Comparison of ENCODE assay signal across 9 mouse cellular contexts in genomic region chr3:153277389-153277999, GRCm38 (mm10).
DNase-seq lines count a peak whose midpoint lies in the region; ATAC-seq and TF ChIP-seq lines count a peak whose summit lies in the region.
"Had no signal": no experiment of that assay in that cellular context is flagged by ENCODE, and none has a peak within 500 bp of the region (broad histone marks: within the 10 kb centered on the region; RNA-seq: fewer than 3 reads in every experiment).

No protein-coding gene starts in this region.

- H3K9ac ChIP-seq in lung, embryonic 14.5 days, result no peak overlapping the region
- peak overlapping the region; percentile 40 for H3K9ac ChIP-seq in hindbrain, embryonic 14.5 days
- no peak overlapping the region for H3K9ac ChIP-seq in liver, embryonic 12.5 days
- H3K9ac ChIP-seq: liver, embryonic 13.5 days had no signal

- no peaks in the 10 kb centered on the region for H3K27me3 ChIP-seq in lung, embryonic 14.5 days (ENCODE audit: insufficient read depth, low read length)
- H3K27me3 ChIP-seq in hindbrain, embryonic 14.5 days (ENCODE audit: control insufficient read depth, insufficient read depth, low read length), result no peaks in the 10 kb centered on the region
- H3K27me3 ChIP-seq in liver, embryonic 12.5 days (replicated peaks), result no peaks in the 10 kb centered on the region
- H3K27me3 ChIP-seq: liver, embryonic 13.5 days had no signal

- no peaks in the 10 kb centered on the region for H3K36me3 ChIP-seq in lung, embryonic 14.5 days (ENCODE audit: insufficient read depth)
- H3K36me3 ChIP-seq in hindbrain, embryonic 14.5 days (replicated peaks; ENCODE audit: control insufficient read depth, insufficient read depth), result no peaks in the 10 kb centered on the region
- H3K36me3 ChIP-seq in liver, embryonic 12.5 days, result no peaks in the 10 kb centered on the region
- H3K36me3 ChIP-seq: liver, embryonic 13.5 days had no signal

- peaks cover 15% of the 10 kb centered on the region for H3K4me1 ChIP-seq in lung, embryonic 14.5 days (ENCODE audit: insufficient read depth)
- H3K4me1 ChIP-seq in hindbrain, embryonic 14.5 days (replicated peaks; ENCODE audit: control insufficient read depth, insufficient read depth, low read length), result peaks cover 36% of the 10 kb centered on the region
- peaks cover 22% of the 10 kb centered on the region for H3K4me1 ChIP-seq in liver, embryonic 12.5 days

- no peak overlapping the region for H3K4me2 ChIP-seq in lung, embryonic 14.5 days
- H3K4me2 ChIP-seq in hindbrain, embryonic 14.5 days (replicated peaks), result peak overlapping the region; percentile 42
- no peak overlapping the region for H3K4me2 ChIP-seq in liver, embryonic 12.5 days
- H3K4me2 ChIP-seq: liver, embryonic 13.5 days had no signal

- peak; percentile 44; the same call in 1 of the 2 replicates for ATAC-seq in lung, embryonic 14.5 days (ENCODE audit: insufficient read depth)
- peak; percentile 84 for ATAC-seq in hindbrain, embryonic 14.5 days (ENCODE audit: low FRiP score)
- no peak for ATAC-seq in liver, embryonic 12.5 days

- H3K9me3 ChIP-seq in lung, embryonic 14.5 days (ENCODE audit: low read depth, low read length), result peaks cover 11% of the 10 kb centered on the region; the same call in 1 of the 2 replicates
- peaks cover 14% of the 10 kb centered on the region for H3K9me3 ChIP-seq in hindbrain, embryonic 14.5 days (ENCODE audit: control insufficient read depth, low read length)
- H3K9me3 ChIP-seq in liver, embryonic 12.5 days (replicated peaks), result no peaks in the 10 kb centered on the region
- H3K9me3 ChIP-seq: liver, embryonic 13.5 days had no signal

- no peak overlapping the region for H3K27ac ChIP-seq in lung, embryonic 14.5 days (ENCODE audit: low read depth)
- peak overlapping the region; percentile 82 for H3K27ac ChIP-seq in hindbrain, embryonic 14.5 days
- H3K27ac ChIP-seq in liver, embryonic 12.5 days, result no peak overlapping the region
- H3K27ac ChIP-seq: liver, embryonic 13.5 days had no signal

- TF ChIP-seq CTCF in lung, embryonic 14.5 days (IDR thresholded peaks at IDR 0.05; ENCODE audit: low read depth), result no peak

- peak; percentile 33 for DNase-seq in lung, embryonic 14.5 days
- no peak for DNase-seq in lung, postnatal 25 days (ENCODE audit: low spot score)
- DNase-seq in hindbrain, embryonic 14.5 days (ENCODE audit: low spot score), result peak; percentile 50
- peak; percentile 84 for DNase-seq in mesoderm, embryonic 11.5 days (ENCODE audit: low read depth, low spot score)
- peak; percentile 19 for DNase-seq in right cerebral cortex, postnatal 4 days
- no peak for DNase-seq in lung, adult 18-20 months
- DNase-seq in kidney, postnatal 25 days, result no peak
- DNase-seq: liver, embryonic 13.5 days had no signal

- no peak overlapping the region for H3K4me3 ChIP-seq in lung, embryonic 14.5 days (ENCODE audit: low read depth, low read length)
- no peak overlapping the region for H3K4me3 ChIP-seq in hindbrain, embryonic 14.5 days (replicated peaks; ENCODE audit: low read length)
- H3K4me3 ChIP-seq in liver, embryonic 12.5 days, result no peak overlapping the region
- H3K4me3 ChIP-seq: liver, embryonic 13.5 days had no signal

- 33% methylated on average over 16 of the region's 16 CpGs for WGBS in lung, embryonic 14.5 days
- WGBS in hindbrain, embryonic 14.5 days, result 9% methylated on average over 16 of the region's 16 CpGs
- 73% methylated on average over 16 of the region's 16 CpGs for WGBS in liver, embryonic 12.5 days (ENCODE audit: insufficient replicate concordance)

Comparison
In these comparisons a context has a peak if more than half of its experiments do, and no peak if none do; other contexts are left out.
1. DNase-seq: peak in lung, embryonic 14.5 days (single experiment), hindbrain, embryonic 14.5 days (single experiment), mesoderm, embryonic 11.5 days (single experiment) and right cerebral cortex, postnatal 4 days (single experiment); none in lung, postnatal 25 days (single experiment), lung, adult 18-20 months (0 of 2) and kidney, postnatal 25 days (0 of 2).